Mouse (Mus musculus) thymus, postnatal 14 days (tissue): ENCODE measurements around the gene Pdcd7.
A peak's percentile ranks its signal among the peaks of the same experiment; 100 is the strongest.
"Not testable (repeated sequence)": the region's sequence is repeated elsewhere in the genome, so short reads cannot be mapped to it uniquely, and the experiment has no call there.

Source experiments
- DNase-seq: peaks from one replicate; pipeline ENCODE4 v3.0.0; 2021

The Pdcd7 gene

GRCm38 (mm10) chr9:65345854-65346475 is at the start of gene Pdcd7:
Gene Pdcd7, plus strand, starts transcription at chr9:65346104.
- peak; percentile 93 for DNase-seq

- no peak for DNase-seq
Measured at GRCm38 (mm10) chr9:65297056-65297455, 48.8 kb upstream of the Pdcd7 start.

- no peak for DNase-seq
Measured at GRCm38 (mm10) chr9:65298761-65299160, 47.1 kb upstream of the Pdcd7 start.

- DNase-seq, result no peak
Measured at GRCm38 (mm10) chr9:65299650-65300049, 46.3 kb upstream of the Pdcd7 start.

GRCm38 (mm10) chr9:65302327-65302983 is 43.4 kb upstream of the Pdcd7 start:
- DNase-seq, result no peak

GRCm38 (mm10) chr9:65303586-65303985 is 42.3 kb upstream of the Pdcd7 start:
- no peak for DNase-seq

GRCm38 (mm10) chr9:65304300-65304699 is 41.6 kb upstream of the Pdcd7 start:
- no peak for DNase-seq

- DNase-seq, result no peak
Measured at GRCm38 (mm10) chr9:65306672-65307071, 39.2 kb upstream of the Pdcd7 start.

GRCm38 (mm10) chr9:65308011-65308410 is 37.9 kb upstream of the Pdcd7 start:
- DNase-seq, result no peak

GRCm38 (mm10) chr9:65312669-65313357 is 33.1 kb upstream of the Pdcd7 start:
- no peak for DNase-seq

- DNase-seq, result no peak
Measured at GRCm38 (mm10) chr9:65313846-65314245, 32.1 kb upstream of the Pdcd7 start.

GRCm38 (mm10) chr9:65322255-65322900 is 23.5 kb upstream of the Pdcd7 start:
- DNase-seq, result no peak

- DNase-seq, result no peak
Measured at GRCm38 (mm10) chr9:65325971-65326370, 19.9 kb upstream of the Pdcd7 start.

GRCm38 (mm10) chr9:65327371-65327770 is 18.5 kb upstream of the Pdcd7 start:
- no peak for DNase-seq

- DNase-seq, result no peak
Measured at GRCm38 (mm10) chr9:65333958-65334357, 11.9 kb upstream of the Pdcd7 start.

GRCm38 (mm10) chr9:65339146-65339545 is 6.8 kb upstream of the Pdcd7 start:
- DNase-seq, result no peak

GRCm38 (mm10) chr9:65340414-65340813 is 5.5 kb upstream of the Pdcd7 start:
- no peak for DNase-seq

- DNase-seq, result not testable (repeated sequence)
Measured at GRCm38 (mm10) chr9:65345439-65345838, 465 bp upstream of the Pdcd7 start.

- DNase-seq, result peak; percentile 59
Measured at GRCm38 (mm10) chr9:65346476-65347111, 690 bp downstream of the Pdcd7 start.

- DNase-seq, result no peak
Measured at GRCm38 (mm10) chr9:65347112-65347850, 1.4 kb downstream of the Pdcd7 start.

- DNase-seq, result no peak
Measured at GRCm38 (mm10) chr9:65353251-65353650, 7.3 kb downstream of the Pdcd7 start.

GRCm38 (mm10) chr9:65356561-65356960 is 10.7 kb downstream of the Pdcd7 start:
- DNase-seq, result no peak
